Mouse (Mus musculus): ENCODE data around the gene Platr17. TPM values are rescaled to one million over a fixed set of nuclear protein-coding genes. Genes with fewer than 3 reads are reported as not detected.

Platr17 gene
- polyA plus RNA-seq, 1 experiment from 2014 or later: 0.23 TPM

DNA sequence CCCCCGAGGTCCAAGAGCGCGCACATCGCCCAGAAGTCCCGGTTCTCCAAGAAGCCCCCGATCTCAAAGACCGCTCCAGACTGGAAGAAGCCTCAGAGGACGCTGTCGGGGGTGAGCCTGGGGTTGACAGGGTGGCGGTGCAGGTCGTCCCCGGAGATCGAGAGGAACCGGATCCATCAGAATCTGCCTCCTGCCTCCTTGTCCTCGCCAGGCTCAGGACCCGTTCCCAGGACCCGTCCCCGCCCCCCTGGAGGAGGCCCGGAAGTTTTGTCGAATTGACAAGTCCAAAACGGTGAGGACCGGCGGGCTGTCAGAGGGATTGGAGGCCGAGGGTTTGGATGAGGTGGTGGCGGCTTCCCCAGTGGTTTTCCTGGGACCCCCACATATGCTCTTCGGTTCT, 36.0 kb downstream of the Platr17 start:
- Histone ChIP-seq H3K9ac (ENCODE audit: low read length) (peak overlapping the region; percentile 65), H3K27me3 (replicated peaks; ENCODE audit: control insufficient read depth, insufficient read depth, low read length) (no peaks in the 10 kb centered on the region), H3K36me3 (ENCODE audit: control insufficient read depth, insufficient read depth, low read length) (peaks cover 50% of the 10 kb centered on the region), H3K4me3 (ENCODE audit: low read depth, low read length) (peak overlapping the region; percentile 76), H3K4me2 (ENCODE audit: low read length) (peak overlapping the region; percentile 96), H3K9me3 (ENCODE audit: control insufficient read depth, low read length) (no peaks in the 10 kb centered on the region), H3K27ac (ENCODE audit: low read depth) (no peak overlapping the region), H3K4me1 (replicated peaks; ENCODE audit: control insufficient read depth, insufficient read depth, low read length) (peaks cover 15% of the 10 kb centered on the region)
- no peak for DNase-seq (ENCODE audit: low spot score)
- 3% methylated on average over 26 of the region's 26 CpGs for WGBS
- ATAC-seq (replicated peaks; ENCODE audit: low FRiP score, low TSS enrichment, low read depth): no peak

DNA sequence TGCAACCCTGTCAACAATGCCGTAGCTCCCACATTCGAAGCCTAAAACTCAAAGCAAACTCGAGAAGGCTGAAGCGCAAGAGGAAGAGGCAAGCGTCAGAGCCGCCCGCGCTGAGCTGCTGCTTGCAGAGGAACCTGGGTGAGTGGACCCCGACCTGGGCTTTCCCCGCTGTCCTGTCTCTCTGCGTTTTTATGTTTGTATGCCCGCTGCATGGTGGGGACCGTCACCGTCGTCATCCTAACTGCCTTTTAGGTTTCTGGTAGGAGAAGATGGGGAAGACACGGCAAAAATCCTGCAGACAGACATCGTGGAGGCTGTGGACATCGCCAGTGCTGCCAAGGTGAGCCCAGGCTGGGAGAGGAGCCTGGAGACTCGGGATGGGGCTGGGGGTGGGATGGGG, 36.4 kb downstream of the Platr17 start:
- 59% methylated on average over 19 of the region's 19 CpGs for WGBS
- Histone ChIP-seq H3K36me3 (ENCODE audit: control insufficient read depth, insufficient read depth, low read length) (peaks cover 53% of the 10 kb centered on the region), H3K4me2 (ENCODE audit: low read length) (peak overlapping the region; percentile 96), H3K27me3 (replicated peaks; ENCODE audit: control insufficient read depth, insufficient read depth, low read length) (no peaks in the 10 kb centered on the region), H3K4me1 (replicated peaks; ENCODE audit: control insufficient read depth, insufficient read depth, low read length) (peaks cover 15% of the 10 kb centered on the region), H3K4me3 (ENCODE audit: low read depth, low read length) (peak overlapping the region; percentile 76), H3K9ac (ENCODE audit: low read length) (peak overlapping the region; percentile 65), H3K9me3 (ENCODE audit: control insufficient read depth, low read length) (no peaks in the 10 kb centered on the region), H3K27ac (ENCODE audit: low read depth) (no peak overlapping the region)
- DNase-seq (ENCODE audit: low spot score): no peak
- no peak for ATAC-seq (replicated peaks; ENCODE audit: low FRiP score, low TSS enrichment, low read depth)

DNA sequence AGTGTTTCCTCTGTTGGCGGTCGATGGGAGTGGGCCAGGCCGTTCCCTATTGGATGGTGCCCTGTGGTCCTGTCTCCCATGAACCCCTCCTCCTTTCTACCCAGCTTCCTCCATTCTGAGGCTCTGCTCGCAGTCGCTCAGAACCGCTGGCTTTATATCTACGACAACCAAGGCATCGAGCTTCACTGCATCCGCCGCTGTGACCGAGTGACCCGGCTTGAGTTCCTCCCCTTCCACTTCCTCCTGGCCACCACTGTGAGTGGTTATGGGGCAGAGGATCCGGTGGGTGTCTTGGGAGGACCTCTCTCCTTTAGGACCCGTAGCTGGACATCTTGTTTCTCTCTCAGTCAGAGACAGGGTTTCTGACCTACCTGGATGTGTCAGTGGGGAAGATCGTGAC, 38.5 kb downstream of the Platr17 start:
- DNase-seq (ENCODE audit: low spot score) (no peak), ATAC-seq (replicated peaks; ENCODE audit: low FRiP score, low TSS enrichment, low read depth) (no peak)
- 94% methylated on average over 15 of the region's 15 CpGs for WGBS
- no peaks in the 10 kb centered on the region for H3K27me3 ChIP-seq (replicated peaks; ENCODE audit: control insufficient read depth, insufficient read depth, low read length)
- no peak overlapping the region for H3K27ac ChIP-seq (ENCODE audit: low read depth)
- H3K4me2 ChIP-seq (ENCODE audit: low read length): no peak overlapping the region
- H3K4me3 ChIP-seq (ENCODE audit: low read depth, low read length): no peak overlapping the region
- no peak overlapping the region for H3K9ac ChIP-seq (ENCODE audit: low read length)
- peaks cover 15% of the 10 kb centered on the region for H3K4me1 ChIP-seq (replicated peaks; ENCODE audit: control insufficient read depth, insufficient read depth, low read length)
- H3K36me3 ChIP-seq (ENCODE audit: control insufficient read depth, insufficient read depth, low read length): peaks cover 57% of the 10 kb centered on the region
- H3K9me3 ChIP-seq (ENCODE audit: control insufficient read depth, low read length): no peaks in the 10 kb centered on the region

DNA sequence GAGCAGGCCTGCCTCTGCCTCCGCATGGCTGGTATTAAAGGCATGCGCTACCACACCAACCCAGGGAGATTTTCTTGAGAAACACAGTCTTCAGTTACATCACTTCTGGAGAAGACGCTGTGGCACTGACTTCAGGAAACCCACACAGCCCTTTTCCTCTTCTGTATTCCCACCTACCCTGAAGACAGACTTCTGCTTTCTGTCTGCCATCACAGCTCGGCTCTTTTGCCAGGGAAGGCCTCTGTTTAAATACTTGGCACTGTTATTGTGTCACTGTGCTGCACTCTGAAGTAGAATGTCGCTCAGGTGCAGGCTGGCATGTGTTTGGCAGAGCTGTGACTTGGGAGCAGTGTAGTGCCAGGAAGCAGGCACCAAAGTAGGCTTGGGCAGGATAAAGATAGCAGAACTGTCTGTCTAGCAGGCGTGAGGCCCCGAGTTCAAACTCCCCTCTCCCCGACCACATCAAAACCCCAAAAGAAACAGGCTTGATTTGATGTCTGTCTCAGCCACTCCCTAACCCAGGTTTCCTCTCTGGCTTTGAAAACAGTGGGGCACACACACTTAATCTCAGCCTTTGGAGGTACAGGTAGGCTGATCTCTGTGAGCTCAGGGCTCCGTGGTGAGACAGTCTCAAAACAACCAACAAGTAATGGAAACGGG, 42.6 kb downstream of the Platr17 start:
- H3K9ac ChIP-seq (ENCODE audit: low read length): no peak overlapping the region
- ATAC-seq (replicated peaks; ENCODE audit: low FRiP score, low TSS enrichment, low read depth) (no peak), DNase-seq (ENCODE audit: low spot score) (no peak)
- WGBS: 89% methylated on average over 10 of the region's 10 CpGs
- H3K4me2 ChIP-seq (ENCODE audit: low read length): no peak overlapping the region
- H3K4me1 ChIP-seq (replicated peaks; ENCODE audit: control insufficient read depth, insufficient read depth, low read length): peaks cover 20% of the 10 kb centered on the region
- H3K9me3 ChIP-seq (ENCODE audit: control insufficient read depth, low read length): no peaks in the 10 kb centered on the region
- no peaks in the 10 kb centered on the region for H3K27me3 ChIP-seq (replicated peaks; ENCODE audit: control insufficient read depth, insufficient read depth, low read length)
- peaks cover 69% of the 10 kb centered on the region for H3K36me3 ChIP-seq (ENCODE audit: control insufficient read depth, insufficient read depth, low read length)
- H3K4me3 ChIP-seq (ENCODE audit: low read depth, low read length): no peak overlapping the region
- H3K27ac ChIP-seq (ENCODE audit: low read depth): no peak overlapping the region

DNA sequence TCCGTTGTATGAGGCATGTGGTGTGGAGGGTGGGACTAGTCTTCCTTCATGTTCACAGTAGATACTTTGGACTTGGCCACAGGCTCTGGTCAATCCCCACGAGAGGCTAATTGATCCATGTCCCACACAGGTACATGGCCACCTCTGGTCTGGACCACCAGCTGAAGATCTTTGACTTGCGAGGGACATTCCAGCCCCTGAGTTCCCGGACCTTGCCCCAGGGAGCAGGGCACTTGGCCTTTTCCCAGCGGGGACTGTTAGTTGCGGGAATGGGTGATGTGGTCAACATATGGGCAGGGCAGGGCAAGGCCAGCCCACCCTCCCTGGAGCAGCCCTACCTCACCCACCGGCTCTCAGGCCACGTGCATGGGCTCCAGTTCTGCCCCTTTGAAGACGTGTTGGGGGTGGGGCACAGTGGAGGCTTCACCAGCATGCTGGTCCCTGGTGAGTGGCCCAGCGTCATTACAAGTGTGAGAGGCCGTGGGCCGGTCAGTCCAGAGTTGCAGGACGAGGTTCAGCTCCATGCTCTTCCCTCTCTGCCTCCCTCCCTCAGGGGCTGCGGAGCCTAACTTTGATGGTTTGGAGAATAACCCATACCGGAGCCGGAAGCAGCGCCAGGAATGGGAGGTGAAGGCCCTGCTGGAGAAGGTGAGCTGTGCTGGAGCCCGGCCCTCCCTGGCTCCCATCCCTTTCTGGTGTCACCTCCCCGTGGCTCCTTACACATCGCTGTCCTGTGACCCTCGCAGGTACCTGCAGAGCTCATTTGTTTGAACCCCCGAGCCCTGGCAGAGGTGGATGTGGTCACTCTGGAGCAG, 43.4 kb downstream of the Platr17 start:
- no peak overlapping the region for H3K4me2 ChIP-seq (ENCODE audit: low read length)
- H3K9ac ChIP-seq (ENCODE audit: low read length): no peak overlapping the region
- H3K4me1 ChIP-seq (replicated peaks; ENCODE audit: control insufficient read depth, insufficient read depth, low read length): peaks cover 27% of the 10 kb centered on the region
- H3K27ac ChIP-seq (ENCODE audit: low read depth): no peak overlapping the region
- H3K9me3 ChIP-seq (ENCODE audit: control insufficient read depth, low read length): no peaks in the 10 kb centered on the region
- H3K4me3 ChIP-seq (ENCODE audit: low read depth, low read length): no peak overlapping the region
- DNase-seq (ENCODE audit: low spot score) (no peak), ATAC-seq (replicated peaks; ENCODE audit: low FRiP score, low TSS enrichment, low read depth) (no peak)
- peaks cover 71% of the 10 kb centered on the region for H3K36me3 ChIP-seq (ENCODE audit: control insufficient read depth, insufficient read depth, low read length)
- no peaks in the 10 kb centered on the region for H3K27me3 ChIP-seq (replicated peaks; ENCODE audit: control insufficient read depth, insufficient read depth, low read length)
- 84% methylated on average over 22 of the region's 22 CpGs for WGBS

DNA sequence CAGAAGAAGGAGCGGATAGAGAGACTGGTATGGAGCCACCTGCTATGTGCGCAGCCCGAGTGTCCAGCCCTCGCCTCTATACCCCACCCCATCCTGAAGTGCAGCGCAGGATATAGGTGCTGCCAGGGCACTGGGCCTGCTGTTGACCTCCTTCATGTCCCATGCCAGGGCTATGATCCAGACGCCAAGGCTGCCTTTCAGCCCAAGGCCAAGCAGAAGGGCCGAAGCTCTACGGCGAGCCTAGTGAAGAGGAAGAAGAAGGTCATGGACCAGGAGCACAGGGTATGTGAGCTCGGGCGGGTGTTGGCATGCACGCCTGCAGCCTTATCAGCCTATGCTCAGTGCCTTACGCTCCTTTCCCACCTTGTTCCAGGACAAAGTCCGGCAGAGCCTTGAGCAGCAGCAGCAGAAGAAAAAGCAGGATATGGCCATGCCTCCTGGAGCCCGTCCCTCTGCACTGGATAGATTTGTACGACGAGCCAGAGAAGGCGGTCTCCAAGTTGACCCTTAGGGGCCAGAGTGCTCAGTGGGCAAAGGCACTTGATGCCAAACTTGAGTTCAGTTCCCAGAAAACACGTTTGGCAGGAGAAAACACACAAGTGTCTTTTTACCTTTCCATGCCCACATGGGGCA, 44.1 kb downstream of the Platr17 start:
- ATAC-seq (replicated peaks; ENCODE audit: low FRiP score, low TSS enrichment, low read depth) (no peak), DNase-seq (ENCODE audit: low spot score) (no peak)
- Histone ChIP-seq H3K36me3 (ENCODE audit: control insufficient read depth, insufficient read depth, low read length) (peaks cover 71% of the 10 kb centered on the region), H3K27me3 (replicated peaks; ENCODE audit: control insufficient read depth, insufficient read depth, low read length) (no peaks in the 10 kb centered on the region), H3K4me2 (ENCODE audit: low read length) (no peak overlapping the region), H3K9me3 (ENCODE audit: control insufficient read depth, low read length) (no peaks in the 10 kb centered on the region), H3K27ac (ENCODE audit: low read depth) (no peak overlapping the region), H3K4me3 (ENCODE audit: low read depth, low read length) (no peak overlapping the region), H3K4me1 (replicated peaks; ENCODE audit: control insufficient read depth, insufficient read depth, low read length) (peaks cover 34% of the 10 kb centered on the region), H3K9ac (ENCODE audit: low read length) (no peak overlapping the region)
- 80% methylated on average over 19 of the region's 19 CpGs for WGBS

DNA sequence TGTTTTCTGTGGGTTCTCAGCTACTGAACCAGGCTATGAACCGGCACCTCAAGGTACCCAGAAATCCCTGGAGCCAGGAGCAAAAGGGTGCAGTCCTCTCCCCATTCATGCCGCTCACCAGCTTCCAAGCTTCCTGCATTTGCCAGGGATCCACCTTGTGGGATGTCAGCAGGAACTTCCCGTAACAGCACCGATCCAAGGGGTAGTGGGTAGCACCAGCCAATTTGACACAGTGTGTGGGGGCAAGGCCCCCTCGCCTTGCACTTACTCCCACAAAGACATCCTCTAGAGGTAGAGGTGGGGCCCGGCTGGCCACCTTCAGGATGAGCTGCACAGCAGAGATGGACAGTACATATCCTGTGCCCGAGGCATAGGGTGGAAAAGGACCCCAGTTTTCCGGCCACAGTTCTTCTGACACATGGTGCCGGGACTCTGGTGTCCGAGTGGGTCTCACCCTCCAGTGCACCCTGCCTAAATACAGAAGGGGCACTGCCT, 45.2 kb downstream of the Platr17 start:
- no peaks in the 10 kb centered on the region for H3K9me3 ChIP-seq (ENCODE audit: control insufficient read depth, low read length)
- H3K27ac ChIP-seq (ENCODE audit: low read depth): no peak overlapping the region
- ATAC-seq (replicated peaks; ENCODE audit: low FRiP score, low TSS enrichment, low read depth) (no peak; the same call in 1 of the 2 replicates), DNase-seq (ENCODE audit: low spot score) (no peak)
- peaks cover 66% of the 10 kb centered on the region for H3K36me3 ChIP-seq (ENCODE audit: control insufficient read depth, insufficient read depth, low read length)
- H3K9ac ChIP-seq (ENCODE audit: low read length): no peak overlapping the region
- H3K4me3 ChIP-seq (ENCODE audit: low read depth, low read length): peak overlapping the region; percentile 45; the same call in 1 of the 2 replicates
- no peaks in the 10 kb centered on the region for H3K27me3 ChIP-seq (replicated peaks; ENCODE audit: control insufficient read depth, insufficient read depth, low read length)
- peaks cover 41% of the 10 kb centered on the region for H3K4me1 ChIP-seq (replicated peaks; ENCODE audit: control insufficient read depth, insufficient read depth, low read length)
- 78% methylated on average over 10 of the region's 10 CpGs for WGBS
- peak overlapping the region; percentile 82 for H3K4me2 ChIP-seq (ENCODE audit: low read length)

DNA sequence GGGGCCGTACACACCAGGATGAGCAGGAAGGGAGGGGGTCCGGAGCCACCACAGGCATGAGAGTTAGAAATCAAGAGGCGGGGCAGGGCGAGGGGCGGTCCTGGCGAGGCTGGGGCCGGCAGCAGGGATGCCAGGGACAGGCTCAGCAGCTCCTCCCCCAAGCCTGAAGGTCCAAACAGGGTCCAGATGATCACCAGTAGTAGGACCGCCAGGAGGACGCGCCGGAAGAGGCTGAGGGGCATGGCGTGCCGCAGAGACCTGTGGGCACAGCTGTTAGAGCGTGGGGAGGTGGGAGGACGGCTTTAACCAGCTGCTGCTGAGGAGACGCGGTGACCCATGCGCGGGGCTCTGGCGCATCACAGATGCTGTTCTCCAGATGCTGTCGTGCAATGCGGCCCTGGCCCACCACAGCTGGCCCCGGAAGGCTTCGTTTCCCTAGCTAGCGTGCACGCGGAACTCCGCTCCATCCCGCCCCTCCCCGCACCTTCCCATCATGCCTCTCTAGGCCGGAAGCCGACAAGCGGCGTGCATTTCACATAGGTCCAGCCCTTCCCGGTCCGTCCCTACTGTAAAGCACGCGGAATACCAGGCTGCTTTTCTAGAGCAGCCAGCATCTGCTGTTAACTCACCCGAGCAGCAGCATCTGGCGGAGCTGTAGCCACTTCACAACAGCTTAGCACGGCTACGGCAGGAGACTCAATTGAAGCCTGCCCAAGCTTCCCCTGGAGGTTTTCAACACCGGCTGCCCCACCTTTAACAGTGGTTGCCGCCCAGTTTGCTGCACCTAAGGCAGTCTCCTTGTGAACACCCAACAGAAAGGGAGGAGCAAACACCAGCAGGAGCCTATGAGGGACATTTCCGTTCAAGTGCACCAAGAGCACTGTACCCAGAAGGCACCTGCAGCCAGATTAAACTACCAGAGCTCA, 46.3 kb downstream of the Platr17 start, which contains the start of gene B3galt4:
Gene B3galt4 (minus strand): TSS at position 468 of the 926 bp plus-strand sequence.
- H3K4me2 ChIP-seq (ENCODE audit: low read length): peak within 1 kb of the TSS; percentile 82
- peak within 1 kb of the TSS; percentile 55 for H3K9ac ChIP-seq (ENCODE audit: low read length)
- peak within 1 kb of the TSS; percentile 45 for H3K4me3 ChIP-seq (ENCODE audit: low read depth, low read length)
- ATAC-seq (replicated peaks; ENCODE audit: low FRiP score, low TSS enrichment, low read depth) (peak; percentile 75), DNase-seq (ENCODE audit: low spot score) (peak; percentile 91)
- H3K27me3 ChIP-seq (replicated peaks; ENCODE audit: control insufficient read depth, insufficient read depth, low read length): no peaks in the 10 kb centered on the region
- peaks cover 56% of the 10 kb centered on the region for H3K36me3 ChIP-seq (ENCODE audit: control insufficient read depth, insufficient read depth, low read length)
- H3K9me3 ChIP-seq (ENCODE audit: control insufficient read depth, low read length): no peaks in the 10 kb centered on the region
- peak within 1 kb of the TSS; percentile 92 for H3K27ac ChIP-seq (ENCODE audit: low read depth)
- under 1% methylated on average over 45 of the region's 45 CpGs for WGBS
- H3K4me1 ChIP-seq (replicated peaks; ENCODE audit: control insufficient read depth, insufficient read depth, low read length): peaks cover 42% of the 10 kb centered on the region
